29 mouse cellular contexts compared by ENCODE assay signal in genomic region chr2:14390900-14391299, GRCm38 (mm10). TPM values are rescaled to one million over a fixed set of nuclear protein-coding genes. Genes with fewer than 3 reads are reported as not detected.
DNase-seq lines count a peak whose midpoint lies in the region; ATAC-seq and TF ChIP-seq lines count a peak whose summit lies in the region.
"Had no signal": no experiment of that assay in that cellular context is flagged by ENCODE, and none has a peak within 500 bp of the region (broad histone marks: within the 10 kb centered on the region; RNA-seq: fewer than 3 reads in every experiment).

No protein-coding gene starts in this region.

- no peaks in the 10 kb centered on the region for H3K4me1 ChIP-seq in hindbrain, embryonic 13.5 days (replicated peaks)
- H3K4me1 ChIP-seq in hindbrain, embryonic 12.5 days: no peaks in the 10 kb centered on the region
- no peaks in the 10 kb centered on the region; the same call in 1 of the 2 replicates for H3K4me1 ChIP-seq in hindbrain, embryonic 14.5 days (replicated peaks; ENCODE audit: control insufficient read depth, insufficient read depth, low read length)
- H3K4me1 ChIP-seq in neural tube, embryonic 15.5 days: peaks cover 4% of the 10 kb centered on the region; the same call in 1 of the 2 replicates
- H3K4me1 ChIP-seq: kidney, embryonic 15.5 days; limb, embryonic 13.5 days had no signal

- H3K9ac ChIP-seq in hindbrain, embryonic 13.5 days: no peak overlapping the region
- no peak overlapping the region for H3K9ac ChIP-seq in hindbrain, embryonic 12.5 days
- no peak overlapping the region for H3K9ac ChIP-seq in hindbrain, embryonic 14.5 days
- no peak overlapping the region for H3K9ac ChIP-seq in neural tube, embryonic 15.5 days (replicated peaks)
- H3K9ac ChIP-seq: kidney, embryonic 15.5 days; limb, embryonic 13.5 days had no signal

- H3K36me3 ChIP-seq in hindbrain, embryonic 13.5 days: no peaks in the 10 kb centered on the region
- no peaks in the 10 kb centered on the region for H3K36me3 ChIP-seq in hindbrain, embryonic 12.5 days
- H3K36me3 ChIP-seq in hindbrain, embryonic 14.5 days (replicated peaks; ENCODE audit: control insufficient read depth, insufficient read depth): no peaks in the 10 kb centered on the region
- no peaks in the 10 kb centered on the region for H3K36me3 ChIP-seq in neural tube, embryonic 15.5 days
- H3K36me3 ChIP-seq: kidney, embryonic 15.5 days; limb, embryonic 13.5 days had no signal

- peak; percentile 77; the same call in 1 of the 2 replicates for ATAC-seq in hindbrain, embryonic 13.5 days (ENCODE audit: low FRiP score)
- ATAC-seq in hindbrain, embryonic 12.5 days (ENCODE audit: low FRiP score): no peak
- peak; percentile 69; the same call in 1 of the 2 replicates for ATAC-seq in hindbrain, embryonic 14.5 days (ENCODE audit: low FRiP score)
- ATAC-seq in neural tube, embryonic 15.5 days (ENCODE audit: low FRiP score): peak; percentile 58; the same call in 1 of the 2 replicates
- no peak for ATAC-seq in megakaryocyte, adult 5-6 weeks (ENCODE audit: poor library complexity, severe bottlenecking)
- ATAC-seq: CD4-positive, CD25-positive, alpha-beta regulatory T cell, adult 4 months; forebrain, embryonic 14.5 days had no signal

- no peak for TF ChIP-seq POLR2A in brain, embryonic 14.5 days (IDR thresholded peaks at IDR 0.05; ENCODE audit: borderline replicate concordance, extremely low read depth, insufficient read depth, insufficient read length, poor library complexity, severe bottlenecking)

- 69% methylated on average over 1 of the region's 1 CpGs for WGBS in hindbrain, embryonic 13.5 days
- WGBS in hindbrain, embryonic 12.5 days: 65% methylated on average over 1 of the region's 1 CpGs
- 42% methylated on average over 1 of the region's 1 CpGs for WGBS in hindbrain, embryonic 14.5 days
- WGBS in neural tube, embryonic 15.5 days: 53% methylated on average over 1 of the region's 1 CpGs

- H3K27me3 ChIP-seq in hindbrain, embryonic 13.5 days: no peaks in the 10 kb centered on the region
- no peaks in the 10 kb centered on the region for H3K27me3 ChIP-seq in hindbrain, embryonic 12.5 days
- no peaks in the 10 kb centered on the region for H3K27me3 ChIP-seq in hindbrain, embryonic 14.5 days (ENCODE audit: control insufficient read depth, insufficient read depth, low read length)
- no peaks in the 10 kb centered on the region for H3K27me3 ChIP-seq in neural tube, embryonic 15.5 days (replicated peaks)
- H3K27me3 ChIP-seq: kidney, embryonic 15.5 days; limb, embryonic 13.5 days had no signal

- peak; percentile 22 for DNase-seq in brain, embryonic 14.5 days (ENCODE audit: low read depth)
- DNase-seq in hindbrain, embryonic 14.5 days (ENCODE audit: low spot score): peak; percentile 29
- no peak for DNase-seq in cerebellum, adult 8-10 months
- DNase-seq: adrenal gland, postnatal 14 days; cerebellum, adult 11-12 months; cerebellum, postnatal 10 days; gastrocnemius, postnatal 25 days; heart, adult 18-20 months; heart, postnatal 4 days; kidney, adult 18-20 months; kidney, postnatal 25 days; lung, postnatal 4 days; right cerebral cortex, adult 18-20 months; thymus, postnatal 4 days had no signal

- no peaks in the 10 kb centered on the region for H3K9me3 ChIP-seq in hindbrain, embryonic 13.5 days
- no peaks in the 10 kb centered on the region for H3K9me3 ChIP-seq in hindbrain, embryonic 12.5 days (replicated peaks)
- H3K9me3 ChIP-seq in hindbrain, embryonic 14.5 days (ENCODE audit: control insufficient read depth, low read length): no peaks in the 10 kb centered on the region
- no peaks in the 10 kb centered on the region for H3K9me3 ChIP-seq in neural tube, embryonic 15.5 days (replicated peaks)
- H3K9me3 ChIP-seq: kidney, embryonic 15.5 days; limb, embryonic 13.5 days had no signal

- TF ChIP-seq CTCF in brain, embryonic 14.5 days (IDR thresholded peaks at IDR 0.05; ENCODE audit: borderline replicate concordance, extremely low read depth, insufficient read depth, insufficient read length): no peak

- H3K27ac ChIP-seq in hindbrain, embryonic 13.5 days: no peak overlapping the region
- H3K27ac ChIP-seq in hindbrain, embryonic 12.5 days: no peak overlapping the region
- H3K27ac ChIP-seq in hindbrain, embryonic 14.5 days: no peak overlapping the region; the same call in 1 of the 2 replicates
- no peak overlapping the region for H3K27ac ChIP-seq in neural tube, embryonic 15.5 days (replicated peaks)
- H3K27ac ChIP-seq: kidney, embryonic 15.5 days; limb, embryonic 13.5 days had no signal

- no peak overlapping the region for H3K4me3 ChIP-seq in hindbrain, embryonic 13.5 days
- no peak overlapping the region for H3K4me3 ChIP-seq in hindbrain, embryonic 12.5 days
- no peak overlapping the region for H3K4me3 ChIP-seq in hindbrain, embryonic 14.5 days (replicated peaks; ENCODE audit: low read length)
- H3K4me3 ChIP-seq in neural tube, embryonic 15.5 days (replicated peaks): no peak overlapping the region
- H3K4me3 ChIP-seq: kidney, embryonic 15.5 days; limb, embryonic 13.5 days had no signal

- H3K4me2 ChIP-seq in hindbrain, embryonic 13.5 days: no peak overlapping the region
- no peak overlapping the region for H3K4me2 ChIP-seq in hindbrain, embryonic 12.5 days (replicated peaks)
- H3K4me2 ChIP-seq in hindbrain, embryonic 14.5 days (replicated peaks): no peak overlapping the region
- no peak overlapping the region for H3K4me2 ChIP-seq in neural tube, embryonic 15.5 days
- H3K4me2 ChIP-seq: heart, embryonic 11.5 days; kidney, embryonic 15.5 days; limb, embryonic 13.5 days; liver, embryonic 11.5 days had no signal

RNA-seq across cellular contexts. Expression of gene Slc39a12, which starts 2.8 kb away (rescaled TPM):
- polyA plus RNA-seq in hindbrain, embryonic 13.5 days (2015; fragmentation: Nextera tagmentation; extraction: Ambion mirVana): 1.3 and 1.9 TPM in 2 replicates
- polyA plus RNA-seq in hindbrain, embryonic 12.5 days (2016; fragmentation: Nextera tagmentation; extraction: Ambion mirVana): 1.5 and 1.6 TPM in 2 replicates
- 2.1 and 3.2 TPM in 2 replicates for polyA plus RNA-seq in brain, embryonic 14.5 days (2012; rRNA removed)
- 5.0 and 5.9 TPM in 2 replicates for polyA plus RNA-seq in hindbrain, embryonic 14.5 days (2014; fragmentation: Nextera tagmentation; extraction: Ambion mirVana)
- polyA plus RNA-seq in neural tube, embryonic 15.5 days (2015; fragmentation: Nextera tagmentation; extraction: Ambion mirVana): 3.1 TPM in 2 replicates
- not detected in 2 replicates for total RNA-seq in megakaryocyte, adult 5-6 weeks (2015)
- total RNA-seq in megakaryocyte, adult 5-6 weeks (2017): not detected in 2 replicates
- total RNA-seq: heart, adult 18-20 months; heart, postnatal 4 days had no signal
- polyA plus RNA-seq: CD4-positive, CD25-positive, alpha-beta regulatory T cell, adult 4 months; heart, embryonic 11.5 days; heart, postnatal 0 days; intestine, embryonic 14.5 days; kidney, embryonic 15.5 days; lung, embryonic 16.5 days; small intestine, adult 2 months; thymus, postnatal 0 days had no signal

Comparison
In these comparisons a context has a peak if more than half of its experiments do, and no peak if none do; other contexts are left out.
1. ATAC-seq: peak in hindbrain, embryonic 13.5 days (single experiment), hindbrain, embryonic 14.5 days (single experiment) and neural tube, embryonic 15.5 days (single experiment); none in hindbrain, embryonic 12.5 days (single experiment) and megakaryocyte, adult 5-6 weeks (single experiment).